Comparison of ENCODE assay signal across 8 mouse cellular contexts in genomic region chr7:90426020-90427001, GRCm38 (mm10). TPM values are rescaled to one million over a fixed set of nuclear protein-coding genes. Genes with fewer than 3 reads are reported as not detected.
A peak's percentile ranks its signal among the peaks of the same experiment; 100 is the strongest.
DNase-seq lines count a peak whose midpoint lies in the region; ATAC-seq lines count a peak whose summit lies in the region.

Gene Ccdc89, plus strand, starts transcription at chr7:90426577.

- peak within 1 kb of the TSS; percentile 54 for H3K4me2 ChIP-seq in embryonic facial prominence, embryonic 11.5 days (ENCODE audit: low read depth, low read length)

- intact Hi-C loops in left cerebral cortex, postnatal 36 days (cut with DNase I), result loop anchor here (10.0 kb wide), 1 partner anchor 442 kb away; the partner anchor contains the start of gene Eed

- peaks cover 6% of the 10 kb centered on the region for H3K4me1 ChIP-seq in erythroblast, embryonic 14.5 days (ENCODE audit: control insufficient read depth)
- H3K4me1 ChIP-seq in embryonic facial prominence, embryonic 11.5 days (ENCODE audit: control insufficient read depth, insufficient read depth, low read length), result no peaks in the 10 kb centered on the region

- ATAC-seq in erythroblast, adult 5-6 weeks (replicated peaks; ENCODE audit: low FRiP score, poor library complexity, severe bottlenecking), result no peak
- peak; percentile 100 for ATAC-seq in embryonic facial prominence, embryonic 11.5 days (replicated peaks; ENCODE audit: insufficient number of reproducible peaks, low FRiP score, low TSS enrichment, low read depth)

- H3K27ac ChIP-seq in embryonic facial prominence, embryonic 11.5 days (replicated peaks; ENCODE audit: low read depth, low read length), result no peak within 1 kb of the TSS

- H3K36me3 ChIP-seq in erythroblast, embryonic 14.5 days (ENCODE audit: control insufficient read depth), result no peaks in the 10 kb centered on the region
- no peaks in the 10 kb centered on the region for H3K36me3 ChIP-seq in embryonic facial prominence, embryonic 11.5 days (replicated peaks; ENCODE audit: control insufficient read depth, insufficient read depth, low read depth, low read length)

- DNase-seq in embryonic facial prominence, embryonic 11.5 days (ENCODE audit: low spot score), result peak; percentile 91
- DNase-seq in heart, adult 18-20 months, result peak; percentile 88 to 92
- peak; percentile 88 for DNase-seq in kidney, adult 11 months
- DNase-seq in left cerebral cortex, postnatal 36 days (ENCODE audit: low spot score in 2 of 2), result peak; percentile 80 to 82
- peak; percentile 92 for DNase-seq in mesoderm, embryonic 11.5 days (ENCODE audit: low read depth, low spot score)
- peak; percentile 74 for DNase-seq in right cerebral cortex, postnatal 25 days

- 23% methylated on average over 29 of the region's 29 CpGs for WGBS in embryonic facial prominence, embryonic 11.5 days

- no peaks in the 10 kb centered on the region; the same call in 1 of the 2 replicates for H3K9me3 ChIP-seq in erythroblast, embryonic 14.5 days (ENCODE audit: control insufficient read depth, low read length)
- H3K9me3 ChIP-seq in embryonic facial prominence, embryonic 11.5 days (replicated peaks; ENCODE audit: control insufficient read depth, low read length), result no peaks in the 10 kb centered on the region

- H3K27me3 ChIP-seq in erythroblast, embryonic 14.5 days (ENCODE audit: control insufficient read depth), result peaks cover 14% of the 10 kb centered on the region
- no peaks in the 10 kb centered on the region for H3K27me3 ChIP-seq in embryonic facial prominence, embryonic 11.5 days (ENCODE audit: control insufficient read depth, insufficient read depth, low read length)

- H3K9ac ChIP-seq in embryonic facial prominence, embryonic 11.5 days (replicated peaks; ENCODE audit: low read length), result peak within 1 kb of the TSS; percentile 56

- peak within 1 kb of the TSS; percentile 43 for H3K4me3 ChIP-seq in erythroblast, embryonic 14.5 days (replicated peaks)
- H3K4me3 ChIP-seq in embryonic facial prominence, embryonic 11.5 days (ENCODE audit: low read depth, low read length), result peak within 1 kb of the TSS; percentile 27

RNA-seq across cellular contexts. Expression of gene Ccdc89, which starts in this region (rescaled TPM):
- polyA plus RNA-seq in erythroblast, embryonic 14.5 days (2012), result not detected in 2 replicates
- not detected in 2 replicates for total RNA-seq in erythroblast, adult 5-6 weeks (2015; ENCODE audit: low replicate concordance)
- not detected in 2 replicates for total RNA-seq in erythroblast, adult 5-6 weeks (2017; ENCODE audit: low replicate concordance)
- 2.5 and 3.5 TPM in 2 replicates for polyA plus RNA-seq in embryonic facial prominence, embryonic 11.5 days (2014; fragmentation: Nextera tagmentation; extraction: Ambion mirVana)
- under 1 TPM; 0.20 to 0.31 TPM for total RNA-seq in heart, adult 18-20 months (2021)
- total RNA-seq in left cerebral cortex, postnatal 36 days (2021), result under 1 TPM; 0.79 to 0.94 TPM

Comparison
In these comparisons a context has a peak if more than half of its experiments do, and no peak if none do; other contexts are left out.
1. Peak in DNase-seq in heart, adult 18-20 months; RNA of the gene not detected or under 1 TPM.
2. Peak in DNase-seq in left cerebral cortex, postnatal 36 days; RNA of the gene not detected or under 1 TPM.